Mouse (Mus musculus) Muller cell, postnatal 12 days (primary cell): Measurements from ENCODE around the gene Zcchc2.

Experiments used
- DNase-seq: peaks from one replicate; pipeline ENCODE4 v3.0.0-alpha.2; 2015; ENCODE audit errors: inconsistent ontology term

The Zcchc2 gene

DNA sequence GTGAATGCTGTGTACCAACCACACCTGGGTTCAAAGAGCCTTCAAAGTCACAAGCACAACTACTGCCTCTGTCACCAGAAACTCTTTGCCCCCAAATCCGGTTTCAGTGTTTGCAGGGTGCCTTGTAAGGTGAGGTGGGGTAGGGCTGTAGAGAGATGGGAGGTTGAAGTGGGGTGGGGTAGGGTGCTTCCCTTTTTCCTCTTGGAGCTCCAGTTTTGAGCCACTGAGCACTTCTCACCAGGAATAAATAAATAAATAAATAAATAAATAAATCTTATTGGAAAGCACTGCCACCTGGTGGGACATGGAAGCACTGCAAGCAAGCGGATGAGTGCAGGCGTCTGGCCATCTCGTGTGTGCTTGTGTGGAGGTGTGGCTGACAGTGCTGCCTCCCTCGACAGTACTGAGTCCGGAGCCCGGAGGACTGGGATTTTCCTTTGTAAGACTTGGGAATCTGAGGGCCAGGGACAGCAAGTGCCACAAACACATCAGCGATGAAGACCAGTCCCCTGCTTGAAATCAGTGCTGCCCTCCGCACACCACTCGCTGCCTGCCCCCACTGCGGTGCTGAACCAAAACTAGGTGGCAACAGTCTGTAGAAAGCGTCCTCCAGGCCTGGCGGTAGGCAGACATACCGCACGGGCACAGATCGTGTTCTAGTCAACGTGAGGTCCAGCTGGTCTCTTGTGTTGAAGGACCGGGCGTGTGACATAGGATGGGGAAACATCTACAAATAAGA, 46.8 kb downstream of the Zcchc2 start:
- DNase-seq: peak; percentile 48

DNA sequence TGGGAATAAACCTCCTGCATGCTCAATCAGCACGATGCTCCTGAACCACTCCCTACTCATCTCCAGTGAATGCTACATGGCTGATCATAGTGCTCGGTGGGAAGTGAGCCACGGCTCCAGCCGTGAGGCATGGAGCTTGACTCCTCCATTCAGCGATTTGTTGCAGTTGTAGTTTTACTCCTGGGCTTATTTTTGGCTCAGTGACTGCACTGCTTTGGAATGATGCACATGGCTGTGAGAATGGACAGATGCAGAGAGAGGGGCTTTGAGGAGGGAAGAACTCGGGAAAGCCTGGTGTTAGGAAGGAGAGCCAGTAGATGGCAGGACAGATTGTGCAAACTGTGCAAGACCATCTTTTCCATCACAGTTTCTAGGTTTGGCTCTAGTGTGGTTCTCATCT, 49.1 kb downstream of the Zcchc2 start:
- peak; percentile 49 for DNase-seq

DNA sequence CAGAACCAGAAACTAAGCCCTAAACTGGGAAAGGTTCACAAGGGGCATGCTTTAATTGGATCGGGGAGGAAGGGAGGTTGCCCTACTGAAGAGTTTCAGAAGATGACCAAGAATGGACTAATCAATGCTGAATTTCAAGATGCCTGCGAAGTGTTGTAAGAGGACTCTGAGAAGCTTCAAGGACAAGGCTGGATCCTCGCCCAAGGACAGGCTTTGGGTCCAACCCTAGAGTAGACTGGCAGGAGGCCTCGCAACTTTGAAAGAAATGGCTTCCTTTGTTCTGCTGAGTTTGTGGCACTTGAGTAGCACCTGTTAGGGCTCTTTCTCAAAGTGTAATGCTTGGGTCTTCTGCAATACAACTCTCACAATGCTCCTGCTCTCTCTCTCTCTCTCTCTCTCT, 50.1 kb downstream of the Zcchc2 start:
- DNase-seq: no peak

DNA sequence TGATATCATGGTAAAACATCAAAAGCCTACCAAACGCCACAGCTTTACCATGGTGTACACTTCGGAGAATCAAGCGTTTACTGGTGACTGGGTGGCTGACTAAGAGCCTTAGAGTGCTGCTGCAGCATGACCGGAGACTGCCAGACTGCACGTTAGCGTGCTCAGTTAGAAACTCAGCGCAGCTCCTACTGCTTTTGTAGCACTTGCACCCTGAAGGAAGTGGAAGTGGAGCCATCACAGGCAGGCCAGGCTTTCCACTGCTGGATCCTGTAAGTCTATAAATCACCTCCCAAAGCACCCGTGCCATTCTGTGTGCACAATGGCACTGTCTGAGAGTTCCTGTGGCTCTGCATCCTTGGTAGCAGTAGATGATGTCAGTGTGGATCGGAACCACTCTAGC, 52.0 kb downstream of the Zcchc2 start:
- DNase-seq: no peak

DNA sequence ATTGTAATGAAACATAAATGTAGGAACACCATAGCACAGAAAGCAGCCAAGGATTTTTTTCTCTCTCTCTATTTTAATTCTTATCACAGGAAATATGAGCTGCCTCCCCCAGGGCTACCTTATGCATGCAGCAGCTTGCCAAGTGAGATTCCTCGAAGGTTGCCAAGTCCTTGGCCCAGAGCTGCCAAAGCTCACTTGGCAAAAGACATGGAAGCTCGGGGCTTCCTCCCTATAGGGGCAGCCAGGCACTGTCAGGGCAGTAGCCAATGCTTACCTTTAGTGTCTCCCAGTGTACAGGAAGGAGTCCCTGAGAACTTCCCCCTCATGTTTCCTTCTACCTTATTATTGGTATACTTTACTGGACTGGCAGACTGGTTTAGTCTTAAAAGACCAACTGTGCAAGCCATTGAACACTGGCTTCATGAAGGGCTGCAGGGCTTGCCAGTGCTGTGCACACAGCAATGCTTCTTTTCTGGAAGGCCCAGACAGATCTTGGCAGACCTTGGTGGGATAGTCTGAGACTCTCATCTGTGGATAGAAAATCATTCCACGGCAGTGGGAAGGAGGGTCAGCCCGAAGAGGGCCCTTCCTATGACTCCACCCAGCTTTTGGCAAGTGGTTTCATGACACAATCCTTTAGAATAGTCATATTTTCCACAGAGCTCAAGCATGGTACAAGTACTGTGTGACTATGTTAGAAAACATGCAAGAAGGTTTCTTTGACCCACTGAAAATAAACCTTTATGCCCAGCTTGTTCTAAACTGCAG, 53.0 kb downstream of the Zcchc2 start:
- peak; percentile 79 for DNase-seq

DNA sequence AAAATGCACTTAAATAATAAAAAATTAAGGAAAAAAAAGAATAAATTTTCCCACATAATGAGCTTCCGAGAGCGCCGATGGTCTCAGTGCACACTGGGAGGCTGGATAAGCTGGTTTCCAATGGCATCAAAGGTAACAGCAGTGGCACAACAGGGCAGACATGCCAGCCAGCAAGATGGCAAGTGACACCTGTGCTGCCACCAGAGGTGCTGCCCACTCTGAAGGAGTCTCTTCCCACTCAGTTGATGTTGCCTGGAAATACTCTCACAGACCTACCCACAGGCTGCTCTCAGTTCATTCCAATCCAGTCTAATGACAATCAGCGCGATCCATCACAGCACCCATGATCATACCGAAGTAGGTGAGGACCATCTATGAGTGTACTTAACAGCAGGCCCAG, 58.8 kb downstream of the Zcchc2 start:
- no peak for DNase-seq

DNA sequence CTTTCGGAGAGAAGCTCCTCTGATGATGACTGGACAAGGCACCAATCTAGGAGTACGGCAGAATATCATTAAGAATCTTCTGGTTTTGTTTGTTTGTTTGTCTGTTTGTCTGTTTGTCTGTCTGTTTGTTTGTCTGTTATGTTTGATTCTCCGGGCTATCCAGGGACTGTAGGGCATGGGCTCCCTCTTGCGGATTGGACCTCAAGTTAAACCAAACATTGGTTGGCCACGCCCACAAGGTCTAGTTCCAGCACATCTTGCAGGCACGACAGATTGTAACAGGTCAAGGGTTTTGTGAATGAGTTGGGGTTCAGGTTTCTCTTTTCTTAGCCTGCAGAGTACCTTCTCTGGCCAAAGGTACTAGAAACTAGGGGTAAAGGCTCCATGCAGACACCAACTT, 64.8 kb downstream of the Zcchc2 start:
- no peak for DNase-seq

DNA sequence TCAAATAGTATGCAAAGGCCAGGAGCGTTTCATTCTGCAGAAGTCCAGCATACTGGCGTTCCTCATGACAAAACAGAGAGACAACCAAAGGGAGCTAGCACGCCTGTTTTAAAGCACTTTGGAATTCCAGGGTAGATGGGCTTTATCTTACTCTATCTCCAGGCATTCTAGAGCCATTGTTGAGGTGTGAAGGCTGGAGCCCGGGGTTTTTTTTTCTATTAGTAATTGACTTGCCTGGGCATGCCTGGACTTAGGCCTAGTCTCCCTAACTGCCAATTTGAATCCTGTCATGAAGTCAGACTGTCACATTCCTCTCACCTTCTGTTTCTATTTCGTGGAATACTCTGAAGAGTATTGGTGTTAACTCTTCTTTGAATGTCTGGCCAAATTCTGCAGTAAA, 68.1 kb downstream of the Zcchc2 start:
- DNase-seq: no peak

DNA sequence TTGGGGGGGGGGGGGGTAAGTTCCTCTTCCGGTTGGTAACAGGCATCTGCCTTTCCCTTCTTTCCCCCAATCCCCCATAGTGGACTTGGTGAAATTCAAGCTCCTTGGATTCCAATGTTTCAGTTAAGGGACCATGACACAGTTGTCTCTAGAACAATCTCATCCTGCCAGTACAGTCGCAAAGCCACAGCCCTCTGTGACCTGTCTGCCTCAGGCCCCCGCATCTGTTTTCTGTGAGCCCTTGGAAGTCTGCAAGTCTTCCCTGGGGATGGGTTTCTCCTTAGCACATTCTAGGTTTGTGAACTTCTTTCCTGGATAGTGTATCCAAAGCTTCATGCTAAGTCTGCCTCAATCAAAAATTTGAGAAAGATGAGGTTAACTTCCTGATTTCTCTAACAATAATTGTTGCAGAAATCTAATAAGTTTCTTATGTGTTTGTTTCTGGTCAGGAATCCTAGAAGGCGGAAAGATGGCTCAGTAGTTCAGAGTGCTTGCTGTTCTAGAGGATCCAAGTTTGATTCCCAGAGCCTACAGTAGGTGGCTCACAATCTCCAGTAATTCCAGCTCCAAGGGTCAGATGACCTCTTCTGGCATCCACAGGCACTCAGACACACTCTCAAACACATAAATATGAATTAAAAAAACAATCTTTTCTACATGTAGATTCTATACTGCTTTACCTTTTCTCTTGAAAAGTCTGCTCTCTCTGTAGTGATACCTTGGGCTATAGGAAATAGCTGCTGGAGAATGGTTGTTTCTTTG, 69.5 kb downstream of the Zcchc2 start:
- DNase-seq: no peak

DNA sequence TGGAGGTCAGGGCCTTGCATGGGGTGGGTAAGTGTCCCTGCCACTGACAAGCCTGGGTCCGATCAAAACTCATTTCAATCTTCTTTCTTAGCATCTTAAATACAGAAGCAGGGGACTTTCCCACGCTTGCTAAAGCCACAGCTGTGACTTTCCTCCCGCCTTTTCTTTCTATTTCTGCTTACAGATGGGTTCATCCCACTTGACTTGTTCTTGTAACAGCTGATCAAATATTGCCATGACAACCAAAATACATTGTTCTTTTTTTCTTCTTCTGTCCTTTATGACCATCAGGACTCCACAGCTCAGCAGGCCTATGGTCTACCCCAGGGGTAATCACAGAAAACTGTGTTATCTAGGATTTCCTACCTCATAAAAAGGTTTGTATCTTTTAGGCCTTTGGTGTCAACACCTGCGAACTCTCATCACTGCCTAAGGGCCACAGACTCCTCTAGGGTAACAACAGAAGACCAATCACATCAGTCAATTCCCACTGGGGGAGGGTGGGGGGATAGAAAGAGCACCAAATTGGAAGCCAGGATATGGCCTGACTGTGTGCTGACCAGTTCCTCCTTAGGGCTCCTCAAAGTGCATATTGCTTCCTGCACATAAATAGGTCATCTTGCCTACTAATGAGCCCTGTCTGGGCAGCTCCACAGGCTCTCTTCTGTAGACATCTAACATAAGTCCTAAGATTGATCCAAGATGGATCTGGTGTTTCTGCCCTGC, 71.1 kb downstream of the Zcchc2 start:
- DNase-seq: no peak

DNA sequence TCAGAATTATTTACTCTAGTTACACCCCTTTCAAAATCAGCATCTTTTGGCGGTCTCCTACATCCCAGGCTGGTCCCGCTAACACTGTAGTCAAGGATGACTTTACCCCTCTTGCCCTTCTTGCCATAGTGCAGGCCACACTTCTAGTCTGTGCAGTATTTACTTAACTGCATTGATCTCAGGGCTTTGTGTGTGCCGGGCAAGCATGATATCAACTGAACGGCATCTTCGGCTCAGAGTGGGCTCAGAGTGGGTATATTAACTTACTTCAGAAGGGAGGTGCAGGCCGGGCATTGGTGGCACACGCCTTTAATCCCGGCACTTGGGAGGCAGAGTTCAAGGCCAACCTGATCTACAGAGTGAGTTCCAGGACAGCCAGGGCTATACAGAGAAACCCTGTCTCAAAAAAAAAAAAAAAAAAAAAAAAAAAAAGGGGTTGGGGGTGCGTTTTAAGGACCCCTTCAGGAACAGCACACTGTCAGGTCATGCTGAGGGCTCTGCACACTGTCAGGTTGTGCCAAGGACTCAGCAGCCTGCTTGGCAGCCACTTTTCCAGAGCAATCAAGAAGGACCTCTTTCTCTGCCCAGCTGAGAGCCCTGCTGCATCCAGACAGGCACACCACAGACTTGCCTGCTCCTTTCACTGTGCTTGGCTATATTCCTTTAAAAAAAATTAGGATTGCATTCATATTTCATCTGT, 72.8 kb downstream of the Zcchc2 start:
- DNase-seq: no peak

DNA sequence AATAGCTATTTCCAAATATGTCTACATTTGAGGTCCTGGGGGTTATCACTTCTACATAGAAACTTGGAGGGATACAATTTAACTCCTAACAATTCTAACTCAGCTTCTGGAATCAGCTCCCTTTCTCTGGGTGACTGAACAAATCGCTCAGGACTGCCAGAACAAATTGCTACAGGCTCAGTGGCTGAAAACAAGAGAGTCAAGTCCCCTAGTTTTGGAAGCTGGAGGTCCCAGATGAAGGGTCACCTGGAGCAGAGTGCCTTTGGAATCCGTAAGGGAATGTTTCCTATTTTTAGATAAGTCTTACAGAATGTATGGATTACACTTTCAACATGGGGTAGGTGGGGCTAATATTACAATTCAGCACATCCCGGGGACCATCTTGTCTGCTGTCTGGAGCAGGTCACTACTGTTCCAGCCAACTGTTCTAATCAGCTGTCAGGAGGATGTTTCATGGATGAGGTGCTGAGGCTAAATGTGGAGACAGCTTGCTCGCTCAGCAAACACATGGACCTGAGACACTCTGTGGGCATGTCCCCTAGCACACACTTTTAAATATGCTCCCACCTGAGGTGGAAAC, 73.5 kb downstream of the Zcchc2 start:
- peak; percentile 72 for DNase-seq

DNA sequence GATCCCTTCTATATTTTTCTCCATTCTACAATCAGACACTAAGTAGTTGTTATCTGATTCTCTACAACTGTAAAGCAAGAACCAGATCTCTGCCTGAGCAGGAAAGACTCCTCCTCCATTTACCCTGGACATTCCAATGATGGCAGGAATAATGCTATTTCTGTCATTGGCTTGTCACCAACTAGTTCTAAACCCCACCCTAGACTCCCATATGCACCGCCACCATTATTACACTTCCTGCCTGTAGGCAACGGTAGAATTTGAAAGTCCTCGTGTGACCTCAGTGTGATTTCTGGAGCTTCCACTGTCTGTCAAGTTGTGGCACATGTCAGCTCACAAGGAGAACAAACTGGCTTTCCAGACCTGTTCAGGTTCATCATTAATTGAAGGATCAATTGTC, 74.1 kb downstream of the Zcchc2 start:
- no peak for DNase-seq

DNA sequence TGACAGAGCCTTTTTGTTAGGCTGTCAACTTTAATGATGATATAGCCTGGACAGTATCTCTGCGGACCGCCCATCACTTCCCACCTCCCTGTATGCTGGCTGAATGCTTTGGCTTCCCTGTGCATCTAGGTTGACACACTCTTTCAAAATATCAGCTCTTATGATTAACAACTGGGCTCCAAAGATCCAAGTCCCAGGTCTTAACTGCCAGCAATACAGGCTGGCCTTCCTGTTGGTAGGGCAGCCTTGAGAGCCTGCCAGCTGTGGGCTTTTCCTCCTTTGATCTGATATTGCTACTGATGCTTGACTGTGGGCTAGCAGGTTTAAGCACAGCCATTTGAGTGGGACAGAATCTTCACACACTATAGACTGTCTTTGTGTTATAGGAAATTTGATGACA, 74.5 kb downstream of the Zcchc2 start:
- no peak for DNase-seq

DNA sequence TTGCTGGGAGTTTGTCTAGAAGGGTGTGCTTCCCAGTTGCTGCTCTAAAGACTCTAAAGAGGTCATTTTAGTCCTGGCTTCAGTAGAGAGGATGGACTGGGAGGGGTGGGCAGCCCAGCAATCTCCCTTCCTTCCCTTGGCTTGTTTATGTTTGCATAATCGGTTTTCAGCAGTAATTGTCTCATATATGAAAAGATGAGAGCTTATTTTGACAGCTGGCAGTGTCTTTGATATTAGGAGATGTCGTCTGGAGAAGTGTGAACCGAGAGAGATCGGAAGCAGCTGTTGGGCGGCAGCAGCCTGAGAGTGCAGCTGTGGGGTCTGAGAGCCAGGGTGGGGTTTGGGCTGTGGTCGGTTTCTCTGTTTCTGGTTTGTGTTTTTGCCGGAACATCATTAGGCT, 75.5 kb downstream of the Zcchc2 start:
- no peak for DNase-seq

DNA sequence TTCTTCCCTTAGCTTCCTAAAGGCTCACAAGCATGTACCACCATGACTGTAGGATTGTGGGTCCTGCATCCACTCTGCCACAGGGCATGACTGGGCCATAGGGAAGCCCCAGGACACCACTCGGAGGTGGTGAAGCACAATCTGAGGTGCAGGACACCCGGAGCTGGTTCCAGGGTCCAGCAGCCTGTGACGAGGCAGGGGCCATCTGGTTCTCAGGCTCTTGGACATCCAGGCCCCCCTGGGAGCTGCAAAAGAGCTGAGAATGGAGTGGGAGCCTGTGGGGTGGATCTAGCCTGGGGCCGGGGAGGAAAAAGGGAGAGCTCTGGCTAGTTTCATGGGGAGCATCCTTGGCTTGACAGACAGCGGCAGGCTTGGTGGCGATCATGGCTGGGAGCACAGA, 77.1 kb downstream of the Zcchc2 start:
- DNase-seq: no peak

DNA sequence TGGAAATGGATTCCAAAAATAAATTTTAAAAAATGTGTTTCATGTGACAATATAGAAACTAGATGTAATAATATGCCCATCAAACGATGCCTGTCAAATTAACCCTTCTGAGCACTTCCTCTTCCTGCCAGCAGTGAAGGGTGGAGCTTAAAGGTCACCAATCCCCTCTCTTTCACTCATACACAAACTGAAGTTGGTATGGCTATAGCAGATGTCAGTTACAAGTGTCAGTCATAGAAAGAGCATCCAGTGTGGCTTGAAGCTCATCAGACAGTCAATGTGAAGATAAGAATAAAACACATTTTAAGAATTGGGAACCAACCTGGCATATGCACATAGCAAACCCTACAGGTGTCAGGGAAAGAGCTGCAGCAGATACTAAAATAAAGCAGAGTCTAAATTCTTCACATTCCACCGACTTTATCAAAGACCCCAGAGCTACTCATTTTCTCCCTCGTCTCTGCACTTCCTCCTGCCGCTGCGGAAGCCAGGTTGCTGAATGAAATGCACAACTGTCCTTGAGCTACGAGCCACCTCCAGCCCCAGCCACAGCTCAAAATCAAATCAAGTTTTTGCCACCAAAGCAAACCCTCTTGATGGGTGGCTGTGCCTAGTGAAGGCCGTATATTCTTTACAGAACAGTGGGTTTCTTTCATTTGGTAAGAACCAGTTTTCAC, 79.8 kb downstream of the Zcchc2 start:
- no peak for DNase-seq

DNA sequence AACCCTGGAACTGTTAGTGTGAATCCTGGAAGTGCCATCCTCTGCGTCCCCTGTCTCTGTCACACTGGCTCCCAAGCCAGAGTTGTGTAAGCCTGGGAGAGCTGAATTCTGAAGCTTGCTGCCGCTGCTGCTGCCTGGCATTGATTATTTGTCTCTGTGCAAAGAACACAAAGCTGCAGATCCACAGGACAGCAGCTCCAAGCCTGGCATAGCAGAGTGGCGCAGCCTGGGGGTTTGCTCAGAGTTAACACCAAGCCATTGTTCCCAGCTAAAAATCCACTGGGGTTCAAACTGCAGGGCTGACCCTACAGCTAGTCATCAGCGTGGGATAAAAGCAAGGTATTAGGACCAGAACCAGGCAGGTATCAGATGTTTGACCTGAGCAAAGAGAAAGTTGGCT, 80.6 kb downstream of the Zcchc2 start:
- no peak for DNase-seq

DNA sequence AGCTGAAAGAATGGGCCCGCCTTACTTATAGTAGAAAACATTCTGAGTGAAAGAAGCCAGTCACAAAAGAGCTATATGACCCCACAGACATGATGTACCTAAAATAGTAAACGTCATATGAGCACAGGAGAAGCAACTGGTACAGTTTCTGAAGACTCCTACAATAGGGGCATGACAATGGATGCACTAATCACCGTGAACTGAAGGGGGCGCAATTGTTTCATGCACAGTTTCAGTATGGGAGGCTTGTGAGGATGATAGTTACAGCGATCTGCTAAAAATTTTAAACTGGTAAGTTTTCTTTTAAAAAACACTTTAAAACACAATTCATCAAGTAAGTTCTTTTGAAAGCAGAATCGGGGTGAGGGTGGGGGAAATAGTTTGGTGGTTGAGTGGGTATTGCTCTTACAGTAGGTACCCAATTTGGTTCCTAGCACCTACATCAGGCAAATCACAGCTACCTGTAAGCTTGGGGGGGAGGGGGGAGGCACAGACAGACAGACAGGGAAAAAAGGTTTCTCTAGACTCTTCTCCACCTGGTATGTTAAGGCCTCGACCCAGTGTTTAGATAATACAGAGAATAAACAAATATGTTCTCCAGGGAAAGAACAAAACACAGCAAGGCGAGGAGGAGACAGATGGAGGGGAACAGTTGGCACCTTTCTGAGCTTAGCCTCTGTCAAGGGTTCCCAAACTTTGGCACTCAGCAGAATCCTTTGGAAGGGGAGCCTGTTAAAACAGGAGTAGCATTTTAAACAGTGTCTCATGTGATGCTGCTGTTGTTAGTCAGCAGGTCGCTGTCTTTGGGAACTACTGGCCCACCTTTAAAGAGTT, 81.2 kb downstream of the Zcchc2 start:
- peak; percentile 75 for DNase-seq

DNA sequence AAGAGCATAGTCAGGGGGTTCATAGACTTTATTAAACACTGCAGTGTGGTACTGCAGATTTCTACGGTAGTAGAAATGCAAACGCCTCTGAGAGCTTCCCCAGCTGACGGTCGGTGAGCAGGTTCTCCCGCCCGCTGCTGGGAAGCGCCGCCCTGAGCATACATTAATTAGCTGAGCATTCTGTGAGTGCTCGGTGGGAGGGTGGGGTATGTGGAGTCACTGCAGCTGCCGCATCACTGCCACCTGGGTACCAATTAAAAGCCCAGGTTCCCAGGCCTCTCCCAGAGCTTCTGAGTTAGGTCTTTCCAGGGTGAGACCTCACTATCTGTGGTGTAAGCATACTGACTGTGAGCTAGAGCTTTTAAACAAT, 81.8 kb downstream of the Zcchc2 start:
- DNase-seq: peak; percentile 44
